In genomic region chr9:111355041-111355440, GRCm38 (mm10) we compare ENCODE assay signal across 24 mouse cellular contexts. TPM values are rescaled to one million over a fixed set of nuclear protein-coding genes. Genes with fewer than 3 reads are reported as not detected.
A peak's percentile ranks its signal among the peaks of the same experiment; 100 is the strongest.
DNase-seq lines count a peak whose midpoint lies in the region; ATAC-seq lines count a peak whose summit lies in the region.
"Had no signal": no experiment of that assay in that cellular context is flagged by ENCODE, and none has a peak within 500 bp of the region (broad histone marks: within the 10 kb centered on the region; RNA-seq: fewer than 3 reads in every experiment).

No protein-coding gene starts in this region.

- no peaks in the 10 kb centered on the region for H3K9me3 ChIP-seq in embryonic facial prominence, embryonic 14.5 days (ENCODE audit: control insufficient read depth, low read length)
- H3K9me3 ChIP-seq in embryonic facial prominence, embryonic 10.5 days: no peaks in the 10 kb centered on the region
- H3K9me3 ChIP-seq in midbrain, embryonic 16.5 days (replicated peaks; ENCODE audit: control insufficient read depth, low read length, poor library complexity, severe bottlenecking): no peaks in the 10 kb centered on the region
- H3K9me3 ChIP-seq in midbrain, embryonic 10.5 days (replicated peaks): no peaks in the 10 kb centered on the region
- H3K9me3 ChIP-seq: forebrain, embryonic 15.5 days; heart, embryonic 13.5 days; hindbrain, embryonic 12.5 days had no signal

- H3K36me3 ChIP-seq in embryonic facial prominence, embryonic 14.5 days (ENCODE audit: control insufficient read depth, insufficient read depth, low read length): no peaks in the 10 kb centered on the region
- no peaks in the 10 kb centered on the region for H3K36me3 ChIP-seq in embryonic facial prominence, embryonic 10.5 days (replicated peaks)
- no peaks in the 10 kb centered on the region for H3K36me3 ChIP-seq in midbrain, embryonic 16.5 days (ENCODE audit: control insufficient read depth, insufficient read depth, low read length)
- no peaks in the 10 kb centered on the region for H3K36me3 ChIP-seq in midbrain, embryonic 10.5 days
- H3K36me3 ChIP-seq: forebrain, embryonic 15.5 days; heart, embryonic 13.5 days; hindbrain, embryonic 12.5 days had no signal

- no peak overlapping the region for H3K27ac ChIP-seq in embryonic facial prominence, embryonic 14.5 days (replicated peaks; ENCODE audit: low read depth, low read length)
- H3K27ac ChIP-seq in embryonic facial prominence, embryonic 10.5 days (replicated peaks): no peak overlapping the region
- no peak overlapping the region for H3K27ac ChIP-seq in midbrain, embryonic 16.5 days (ENCODE audit: low read length)
- H3K27ac ChIP-seq in midbrain, embryonic 10.5 days (replicated peaks): no peak overlapping the region
- H3K27ac ChIP-seq: forebrain, embryonic 15.5 days; gastrocnemius, adult 2 months; heart, embryonic 13.5 days; hindbrain, embryonic 12.5 days had no signal

- H3K4me3 ChIP-seq in embryonic facial prominence, embryonic 14.5 days (ENCODE audit: low read depth, low read length): no peak overlapping the region
- no peak overlapping the region for H3K4me3 ChIP-seq in embryonic facial prominence, embryonic 10.5 days
- no peak overlapping the region for H3K4me3 ChIP-seq in midbrain, embryonic 16.5 days (ENCODE audit: low read depth, low read length)
- no peak overlapping the region for H3K4me3 ChIP-seq in midbrain, embryonic 10.5 days
- H3K4me3 ChIP-seq: forebrain, embryonic 15.5 days; gastrocnemius, adult 2 months; heart, embryonic 13.5 days; hindbrain, embryonic 12.5 days had no signal

- no peak for ATAC-seq in embryonic facial prominence, embryonic 14.5 days (ENCODE audit: low read depth)
- no peak for ATAC-seq in midbrain, embryonic 16.5 days
- ATAC-seq in megakaryocyte, adult 5-6 weeks (ENCODE audit: poor library complexity, severe bottlenecking): no peak
- ATAC-seq: activated CD4-positive, CD25-positive, alpha-beta regulatory T cell, adult 4 months; forebrain, embryonic 15.5 days; hindbrain, embryonic 16.5 days; inflammation-experienced regulatory T-cells, adult 6 months; intestine, postnatal 0 days had no signal

- DNase-seq in embryonic facial prominence, embryonic 14.5 days (ENCODE audit: low spot score): peak; percentile 23
- no peak for DNase-seq in embryonic facial prominence, embryonic 10.5 days (ENCODE audit: low spot score)
- no peak for DNase-seq in midbrain, embryonic 10.5 days (ENCODE audit: low spot score)
- peak; percentile 60 for DNase-seq in R1 (ENCODE audit: low read depth, low spot score)
- DNase-seq in mesoderm, embryonic 11.5 days (ENCODE audit: low read depth, low spot score): peak; percentile 49
- DNase-seq in frontal cortex, postnatal 10 days (ENCODE audit: low spot score in 2 of 2): no peak
- DNase-seq: adrenal gland, postnatal 14 days; cerebellum, adult 2 months; cerebellum, postnatal 10 days; gastrocnemius, adult 2 months; gastrocnemius, postnatal 25 days; heart, postnatal 36 days had no signal

- H3K9ac ChIP-seq in embryonic facial prominence, embryonic 14.5 days (ENCODE audit: low read depth, low read length): no peak overlapping the region
- H3K9ac ChIP-seq in midbrain, embryonic 16.5 days (ENCODE audit: low read depth, low read length): no peak overlapping the region
- H3K9ac ChIP-seq: forebrain, embryonic 15.5 days; heart, embryonic 13.5 days; hindbrain, embryonic 12.5 days had no signal

- H3K27me3 ChIP-seq in embryonic facial prominence, embryonic 14.5 days (replicated peaks; ENCODE audit: control insufficient read depth, insufficient read depth, low read length): no peaks in the 10 kb centered on the region
- no peaks in the 10 kb centered on the region for H3K27me3 ChIP-seq in embryonic facial prominence, embryonic 10.5 days (replicated peaks; ENCODE audit: low read depth, poor library complexity, severe bottlenecking)
- no peaks in the 10 kb centered on the region for H3K27me3 ChIP-seq in midbrain, embryonic 16.5 days (ENCODE audit: control insufficient read depth, insufficient read depth, low read depth, low read length)
- no peaks in the 10 kb centered on the region for H3K27me3 ChIP-seq in midbrain, embryonic 10.5 days (ENCODE audit: low read depth, poor library complexity, severe bottlenecking)
- H3K27me3 ChIP-seq: CH12.LX; forebrain, embryonic 15.5 days; heart, embryonic 13.5 days; hindbrain, embryonic 12.5 days had no signal

- H3K4me2 ChIP-seq in embryonic facial prominence, embryonic 14.5 days (ENCODE audit: low read depth, low read length): no peak overlapping the region
- peak overlapping the region; percentile 20; the same call in 1 of the 2 replicates for H3K4me2 ChIP-seq in midbrain, embryonic 16.5 days (ENCODE audit: low read length)
- H3K4me2 ChIP-seq: forebrain, embryonic 15.5 days; heart, embryonic 13.5 days; hindbrain, embryonic 12.5 days had no signal

- 52% methylated on average over 4 of the region's 4 CpGs for WGBS in embryonic facial prominence, embryonic 14.5 days
- whole genome bisulfite sequencing in embryonic facial prominence, embryonic 10.5 days: 52% methylated on average over 4 of the region's 4 CpGs
- WGBS in midbrain, embryonic 16.5 days: 52% methylated on average over 4 of the region's 4 CpGs
- 62% methylated on average over 4 of the region's 4 CpGs for whole genome bisulfite sequencing in midbrain, embryonic 10.5 days

- H3K4me1 ChIP-seq in embryonic facial prominence, embryonic 14.5 days (ENCODE audit: control insufficient read depth, insufficient read depth, low read length): no peaks in the 10 kb centered on the region
- peaks cover 11% of the 10 kb centered on the region; the same call in 1 of the 2 replicates for H3K4me1 ChIP-seq in embryonic facial prominence, embryonic 10.5 days
- H3K4me1 ChIP-seq in midbrain, embryonic 16.5 days (ENCODE audit: control insufficient read depth, insufficient read depth, low read length): peaks cover 23% of the 10 kb centered on the region
- H3K4me1 ChIP-seq in midbrain, embryonic 10.5 days: peaks cover 13% of the 10 kb centered on the region

RNA-seq across cellular contexts. Expression of gene Trank1, which starts 43.5 kb away (rescaled TPM):
- polyA plus RNA-seq in embryonic facial prominence, embryonic 14.5 days (2014; fragmentation: Nextera tagmentation; extraction: Ambion mirVana): 0.79 and 0.92 TPM in 2 replicates
- 0.09 and 0.11 TPM in 2 replicates for polyA plus RNA-seq in embryonic facial prominence, embryonic 10.5 days (2016; fragmentation: Nextera tagmentation; extraction: Ambion mirVana)
- polyA plus RNA-seq in midbrain, embryonic 16.5 days (2015; fragmentation: Nextera tagmentation; extraction: Ambion mirVana): 17.7 and 20.7 TPM in 2 replicates
- polyA plus RNA-seq in midbrain, embryonic 10.5 days (2016; fragmentation: Nextera tagmentation; extraction: Ambion mirVana): 0.05 and 0.39 TPM in 2 replicates
- 0.07 TPM in 1 of 2 replicates, not detected in the other for total RNA-seq in megakaryocyte, adult 5-6 weeks (2015)
- total RNA-seq in megakaryocyte, adult 5-6 weeks (2017): 0.15 TPM in 1 of 2 replicates, not detected in the other
- total RNA-seq: gastrocnemius, adult 2 months; granulocyte monocyte progenitor cell, adult 5-6 weeks; heart, postnatal 36 days had no signal
- polyA plus RNA-seq: heart, postnatal 0 days; inflammation-experienced regulatory T-cells, adult 6 months had no signal

Comparison
In these comparisons a context has a peak if more than half of its experiments do, and no peak if none do; other contexts are left out.
1. DNase-seq: peak in embryonic facial prominence, embryonic 14.5 days (single experiment), R1 (single experiment) and mesoderm, embryonic 11.5 days (single experiment); none in embryonic facial prominence, embryonic 10.5 days (single experiment), midbrain, embryonic 10.5 days (single experiment) and frontal cortex, postnatal 10 days (0 of 2).